Mouse (Mus musculus) heart, adult 2 months (tissue): ENCODE results near the gene Kif3a. TPM values are rescaled to one million over a fixed set of nuclear protein-coding genes. Genes with fewer than 3 reads are reported as not detected.

Source experiments
- DNase-seq, 2 experiments: peaks; one replicate each; pipeline ENCODE4 v3.0.0; 2021
- H3K27ac ChIP-seq: fragments of 200-600 bp; 2 replicates; pipeline ENCODE4 v1.8.1; 2022
- H3K27me3 ChIP-seq: fragments of 200-500 bp; 2 replicates; pipeline ENCODE4 v1.6.1; 2012; ENCODE audit warnings: mild to moderate bottlenecking, low read length, inconsistent platforms, mixed read lengths; ENCODE audit not compliant: control insufficient read depth, insufficient read depth
- H3K36me3 ChIP-seq: fragments of 200-500 bp; 2 replicates; pipeline ENCODE4 v1.6.1; 2012; ENCODE audit warnings: low read length, inconsistent platforms; ENCODE audit not compliant: control insufficient read depth, insufficient read depth
- H3K4me1 ChIP-seq: fragments of 200-500 bp; 2 replicates; pipeline ENCODE4 v1.6.1; 2011; ENCODE audit warnings: low read length; ENCODE audit not compliant: control insufficient read depth, insufficient read depth
- H3K4me3 ChIP-seq: fragments of 200-600 bp; 2 replicates; pipeline ENCODE4 v1.8.1; 2022
- H3K79me2 ChIP-seq: fragments of 200-500 bp; replicated peaks from 2 replicates; pipeline ENCODE4 v1.6.1; 2012; ENCODE audit warnings: mild to moderate bottlenecking, inconsistent platforms, low read length, moderate library complexity, mixed read lengths; ENCODE audit not compliant: control insufficient read depth, insufficient read depth
- H3K9ac ChIP-seq: fragments of 200-500 bp; 2 replicates; pipeline ENCODE4 v1.6.1; 2012; ENCODE audit warnings: low read depth, mild to moderate bottlenecking, control low read depth, inconsistent platforms, low read length, mixed read lengths
- CTCF ChIP-seq: fragments of 200-600 bp; IDR thresholded peaks from 2 replicates; pipeline ENCODE4 v1.8.1; 2022; ENCODE audit warnings: antibody characterized with exemption, mild to moderate bottlenecking, moderate library complexity
- EP300 ChIP-seq: fragments of 200-500 bp; IDR thresholded peaks from 2 replicates; pipeline ENCODE4 v1.6.1; 2011; ENCODE audit warnings: low read depth, low read length, control low read depth; ENCODE audit not compliant: insufficient read depth
- POLR2A ChIP-seq: fragments of 200-500 bp; IDR thresholded peaks from 2 replicates; pipeline ENCODE4 v1.6.1; 2011; ENCODE audit warnings: mild to moderate bottlenecking, low read depth, low read length, control low read depth; ENCODE audit not compliant: insufficient read depth
- WGBS: fragments of 180-500 bp; shearing (Covaris S2); methylation state at CpG from one replicate; pipeline ENCODE4 v1.1.7; 2018; 5-methylcytosine and 5-hydroxymethylcytosine counted together
- intact Hi-C: fragments of 180-260 bp; cut with DNase I; formaldehyde crosslinking; loops from one replicate; pipeline ENCODE4 v1.15.1; 2025
- polyA plus RNA-seq: library from polyadenylated mRNA; depleted of rRNA; stranded (reverse); fragments of >200 nt; gene quantifications from 2 replicates; pipeline ENCODE4 v1.2.3, GENCODE M21; 2012
- total RNA-seq, 2 experiments: library from RNA; stranded (reverse); gene quantifications; 2 replicates each; pipeline ENCODE4 v1.2.3; 2021

Gene Kif3a
- total and polyA plus RNA-seq, 3 experiments, result 4.9 to 8.2 (median 7.9) TPM

- Histone ChIP-seq H3K27ac (peak overlapping the region; percentile 84), H3K4me3 (peak overlapping the region; percentile 71), H3K9ac (peak overlapping the region; percentile 42), H3K36me3 (no peaks in the 10 kb centered on the region), H3K27me3 (no peaks in the 10 kb centered on the region), H3K4me1 (peaks cover 29% of the 10 kb centered on the region), H3K79me2 (no peaks in the 10 kb centered on the region; the same call in 1 of the 2 replicates)
- DNase-seq, result peak in 1 of 2 experiments; percentile 36
- TF ChIP-seq CTCF, result no peak
- no peak for TF ChIP-seq POLR2A
- TF ChIP-seq EP300, result 0 out of 2 replicates have a peak, but pooled peaks have one; percentile 23
- WGBS, result 21% methylated on average over 16 of the region's 16 CpGs
- intact Hi-C loops, result loop anchor here (5.0 kb wide), 1 partner anchor 46 kb away; the partner anchor contains the start of gene Kif3a
Measured at GRCm38 (mm10) chr11:53521120-53521820, 45.9 kb upstream of the Kif3a start.

- Histone ChIP-seq H3K4me3 (peak overlapping the region; percentile 35; the same call in 1 of the 2 replicates), H3K27ac (peak overlapping the region; percentile 63), H3K4me1 (peaks cover 29% of the 10 kb centered on the region), H3K79me2 (no peaks in the 10 kb centered on the region; the same call in 1 of the 2 replicates), H3K9ac (no peak overlapping the region), H3K36me3 (no peaks in the 10 kb centered on the region), H3K27me3 (no peaks in the 10 kb centered on the region)
- no peak for TF ChIP-seq CTCF
- TF ChIP-seq POLR2A, result 0 out of 2 replicates have a peak, but pooled peaks have one; percentile 18
- DNase-seq, result peak; percentile 67 to 79
- intact Hi-C loops, result loop anchor here (5.0 kb wide), 1 partner anchor 46 kb away; the partner anchor contains the start of gene Kif3a
- WGBS, result 44% methylated on average over 7 of the region's 7 CpGs
Measured at GRCm38 (mm10) chr11:53521821-53522131, 45.4 kb upstream of the Kif3a start.

GRCm38 (mm10) chr11:53522362-53522761 lies 44.8 kb upstream of the Kif3a start:
- H3K36me3 ChIP-seq, result no peaks in the 10 kb centered on the region
- no peaks in the 10 kb centered on the region for H3K27me3 ChIP-seq
- no peak for DNase-seq
- WGBS, result 86% methylated on average over 3 of the region's 3 CpGs
- TF ChIP-seq CTCF (no peak), POLR2A (no peak), EP300 (no peak)
- no peak overlapping the region for H3K27ac ChIP-seq
- H3K79me2 ChIP-seq, result no peaks in the 10 kb centered on the region; the same call in 1 of the 2 replicates
- intact Hi-C loops, result loop anchor here (5.0 kb wide), 1 partner anchor 45 kb away; the partner anchor contains the start of gene Kif3a
- H3K4me3 ChIP-seq, result 0 out of 2 replicates have a peak overlapping the region, but pooled peaks have one; percentile 14
- H3K9ac ChIP-seq, result no peak overlapping the region
- H3K4me1 ChIP-seq, result peaks cover 29% of the 10 kb centered on the region

GRCm38 (mm10) chr11:53522930-53523329 lies 44.2 kb upstream of the Kif3a start:
- H3K36me3 ChIP-seq, result no peaks in the 10 kb centered on the region
- intact Hi-C loops, result loop anchor here (5.0 kb wide), 1 partner anchor 44 kb away; the partner anchor contains the start of gene Kif3a
- 0 out of 2 replicates have a peak overlapping the region, but pooled peaks have one; percentile 2 for H3K9ac ChIP-seq
- no peak overlapping the region for H3K4me3 ChIP-seq
- H3K79me2 ChIP-seq, result no peaks in the 10 kb centered on the region; the same call in 1 of the 2 replicates
- peak overlapping the region; percentile 56 for H3K27ac ChIP-seq
- DNase-seq, result no peak
- 31% methylated on average over 9 of the region's 9 CpGs for WGBS
- H3K27me3 ChIP-seq, result no peaks in the 10 kb centered on the region
- TF ChIP-seq EP300 (no peak), CTCF (no peak), POLR2A (no peak)
- peaks cover 32% of the 10 kb centered on the region for H3K4me1 ChIP-seq

GRCm38 (mm10) chr11:53523545-53524405 lies 43.4 kb upstream of the Kif3a start:
- 77% methylated on average over 14 of the region's 14 CpGs for WGBS
- no peak for DNase-seq
- peak overlapping the region; percentile 56 for H3K27ac ChIP-seq
- TF ChIP-seq EP300 (no peak), CTCF (no peak)
- H3K79me2 ChIP-seq, result no peaks in the 10 kb centered on the region; the same call in 1 of the 2 replicates
- no peaks in the 10 kb centered on the region for H3K27me3 ChIP-seq
- no peak overlapping the region for H3K4me3 ChIP-seq
- H3K4me1 ChIP-seq, result peaks cover 39% of the 10 kb centered on the region
- no peaks in the 10 kb centered on the region for H3K36me3 ChIP-seq
- intact Hi-C loops, result loop anchor here (5.0 kb wide), 1 partner anchor 44 kb away; the partner anchor contains the start of gene Kif3a
- H3K9ac ChIP-seq, result no peak overlapping the region
